Mouse (Mus musculus) C2C12 (cell line): ENCODE results near the gene S100a16. TPM values are rescaled to one million over a fixed set of nuclear protein-coding genes. Genes with fewer than 3 reads are reported as not detected.

ENCODE experiments used
- H3K27me3 ChIP-seq: one replicate; pipeline ENCODE4 v1.6.1; 2011; ENCODE audit not compliant: control insufficient read depth, insufficient read depth, insufficient read length
- H3K36me3 ChIP-seq: one replicate; pipeline ENCODE4 v1.6.1; 2011; ENCODE audit not compliant: control insufficient read depth, insufficient read depth
- H3K4me3 ChIP-seq: one replicate; pipeline ENCODE4 v1.5.1; 2011; ENCODE audit warnings: mild to moderate bottlenecking, control low read depth; ENCODE audit not compliant: poor library complexity, insufficient read depth, severe bottlenecking
- H3K79me2 ChIP-seq: one replicate; pipeline ENCODE4 v1.6.1; 2011; ENCODE audit not compliant: control insufficient read depth, insufficient read depth
- H3K79me3 ChIP-seq: one replicate; pipeline ENCODE4 v1.6.1; 2011; ENCODE audit warnings: low read depth, control low read depth
- H3ac ChIP-seq: one replicate; pipeline ENCODE3; 2011; ENCODE audit warnings: low read depth; ENCODE audit not compliant: control insufficient read depth, insufficient read length
- CEBPB ChIP-seq: IDR thresholded peaks from one replicate; pipeline ENCODE4 v1.6.1; 2011; ENCODE audit warnings: low read depth, mild to moderate bottlenecking, control low read depth, moderate library complexity
- CTCF ChIP-seq: IDR thresholded peaks from one replicate; pipeline ENCODE4 v1.5.1; 2011; ENCODE audit not compliant: control insufficient read depth, insufficient read depth, insufficient read length
- FOSL1 ChIP-seq: IDR thresholded peaks from one replicate; pipeline ENCODE4 v1.8.0; 2011; ENCODE audit warnings: mild to moderate bottlenecking, low read length; ENCODE audit not compliant: poor library complexity, insufficient read depth, severe bottlenecking
- MAX ChIP-seq: IDR thresholded peaks from one replicate; pipeline ENCODE4 v1.6.1; 2011; ENCODE audit warnings: mild to moderate bottlenecking, control low read depth
- MYOD1 ChIP-seq: IDR thresholded peaks from one replicate; pipeline ENCODE4 v1.6.1; 2011; ENCODE audit warnings: low read depth; ENCODE audit not compliant: control insufficient read depth, insufficient read length
- MYOG ChIP-seq: IDR thresholded peaks from one replicate; pipeline ENCODE4 v1.6.1; 2011; ENCODE audit not compliant: control insufficient read depth, insufficient read length; ENCODE audit errors: extremely low read depth
- USF1 ChIP-seq: IDR thresholded peaks from one replicate; pipeline ENCODE4 v1.6.1; 2011; ENCODE audit warnings: low read depth, mild to moderate bottlenecking, control low read depth, moderate library complexity
- polyA plus RNA-seq: library from polyadenylated mRNA; unstranded; fragments of >200 nt; fragmentation: generic; extraction: Trizol; gene quantifications from one replicate; pipeline ENCODE4 v1.2.1, GENCODE M21; 2012; ENCODE audit warnings: missing spikeins

The S100a16 gene
- polyA plus RNA-seq, 1 experiment = 49.2 TPM

- TF ChIP-seq USF1 = no peak
- no peak for TF ChIP-seq MYOD1
- TF ChIP-seq CTCF = no peak
- no peak for TF ChIP-seq CEBPB
- no peak for TF ChIP-seq FOSL1
- no peak for TF ChIP-seq MYOG
- TF ChIP-seq MAX = no peak
- Histone ChIP-seq H3K36me3 (peaks cover 67% of the 10 kb centered on the region), H3ac (no peak overlapping the region), H3K79me3 (peaks cover 4% of the 10 kb centered on the region), H3K27me3 (no peaks in the 10 kb centered on the region), H3K79me2 (no peaks in the 10 kb centered on the region), H3K4me3 (no peak overlapping the region)
These were observed 41.1 kb upstream of the S100a16 start for GRCm38 (mm10) chr3:90495850-90496525.

- Histone ChIP-seq H3K79me3 (peaks cover 8% of the 10 kb centered on the region), H3K36me3 (peaks cover 83% of the 10 kb centered on the region), H3ac (no peak overlapping the region), H3K27me3 (no peaks in the 10 kb centered on the region), H3K4me3 (no peak overlapping the region), H3K79me2 (peaks cover 15% of the 10 kb centered on the region)
- TF ChIP-seq MAX = no peak
- TF ChIP-seq MYOD1 = no peak
- TF ChIP-seq CTCF = no peak
These were observed 39.5 kb upstream of the S100a16 start for GRCm38 (mm10) chr3:90497597-90497996.

GRCm38 (mm10) chr3:90503444-90503843 is 33.6 kb upstream of the S100a16 start:
- Histone ChIP-seq H3ac (no peak overlapping the region), H3K4me3 (no peak overlapping the region), H3K27me3 (no peaks in the 10 kb centered on the region), H3K79me3 (peaks cover 57% of the 10 kb centered on the region), H3K36me3 (peaks cover 91% of the 10 kb centered on the region), H3K79me2 (peaks cover 73% of the 10 kb centered on the region)
- no peak for TF ChIP-seq MAX
- TF ChIP-seq USF1 = no peak
- TF ChIP-seq CEBPB = no peak
- TF ChIP-seq CTCF = no peak
- no peak for TF ChIP-seq FOSL1
- no peak for TF ChIP-seq MYOD1
- no peak for TF ChIP-seq MYOG

- Histone ChIP-seq H3K36me3 (peaks cover 73% of the 10 kb centered on the region), H3ac (no peak overlapping the region), H3K79me2 (peaks cover 80% of the 10 kb centered on the region), H3K4me3 (no peak overlapping the region), H3K79me3 (peaks cover 62% of the 10 kb centered on the region), H3K27me3 (no peaks in the 10 kb centered on the region)
- TF ChIP-seq MYOD1 (no peak), USF1 (no peak), FOSL1 (no peak), CEBPB (no peak), CTCF (no peak), MAX (no peak), MYOG (no peak)
These were observed 31.8 kb upstream of the S100a16 start for GRCm38 (mm10) chr3:90505216-90505615.

- Histone ChIP-seq H3K36me3 (peaks cover 69% of the 10 kb centered on the region), H3K27me3 (no peaks in the 10 kb centered on the region), H3ac (no peak overlapping the region), H3K4me3 (no peak overlapping the region), H3K79me3 (peaks cover 60% of the 10 kb centered on the region), H3K79me2 (peaks cover 83% of the 10 kb centered on the region)
- TF ChIP-seq FOSL1 (no peak), CEBPB (no peak), CTCF (no peak), MYOG (no peak), USF1 (no peak), MAX (no peak), MYOD1 (no peak)
These were observed 30.7 kb upstream of the S100a16 start for GRCm38 (mm10) chr3:90506362-90506761.

GRCm38 (mm10) chr3:90508287-90508949 is 28.6 kb upstream of the S100a16 start:
- Histone ChIP-seq H3K36me3 (peaks cover 49% of the 10 kb centered on the region), H3K79me2 (peaks cover 71% of the 10 kb centered on the region)
- TF ChIP-seq CEBPB (no peak), CTCF (no peak), MYOG (no peak), USF1 (no peak), MAX (no peak), FOSL1 (no peak)

More at GRCm38 (mm10) chr3:90508287-90508949, 28.6 kb upstream of the S100a16 start:
- H3K79me3 ChIP-seq = peaks cover 55% of the 10 kb centered on the region
- H3ac ChIP-seq = peak overlapping the region; percentile 67
- H3K4me3 ChIP-seq = peak overlapping the region; percentile 84
- H3K27me3 ChIP-seq = no peaks in the 10 kb centered on the region
